In the genomic region with DNA sequence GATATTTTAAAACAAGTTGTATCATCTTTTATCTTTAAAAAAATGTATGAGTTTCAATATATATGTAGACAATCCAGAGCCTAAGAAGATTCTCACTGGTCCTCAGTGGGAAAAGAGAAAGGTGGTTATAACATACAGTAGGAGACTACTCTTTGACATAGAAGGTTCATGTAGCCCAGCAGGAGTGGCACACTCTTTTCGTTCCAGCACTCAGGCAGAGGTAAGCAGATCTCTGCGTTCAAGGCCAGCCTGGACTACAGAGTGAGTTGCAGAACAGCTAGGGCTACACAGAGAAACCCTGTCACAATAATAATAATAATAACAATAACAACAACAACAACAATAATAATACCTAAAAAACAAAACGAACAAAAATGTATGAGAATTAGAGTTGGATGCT, we compare ENCODE assay signal across 31 mouse cellular contexts.
"Had no signal": no experiment of that assay in that cellular context is flagged by ENCODE, and none has a peak within 500 bp of the region (broad histone marks: within the 10 kb centered on the region; RNA-seq: fewer than 3 reads in every experiment).

No protein-coding gene starts in this region.

- DNase-seq: left cerebral cortex, postnatal 4 days; liver; liver, embryonic 13.5 days; liver, postnatal 0 days; lung, adult 18-20 months; lung, adult 2 months; lung, embryonic 14.5 days; lung, postnatal 10 days; lung, postnatal 14 days; lung, postnatal 36 days; lung, postnatal 4 days; midbrain, embryonic 14.5 days had no signal

- H3K4me2 ChIP-seq: limb, embryonic 12.5 days; limb, embryonic 13.5 days; limb, embryonic 15.5 days; liver, embryonic 11.5 days; liver, embryonic 12.5 days; liver, embryonic 13.5 days; liver, embryonic 15.5 days; lung, embryonic 14.5 days; lung, embryonic 15.5 days; midbrain, embryonic 12.5 days; midbrain, embryonic 13.5 days; neural tube, embryonic 12.5 days had no signal

- H3K36me3 ChIP-seq: limb, embryonic 10.5 days; limb, embryonic 13.5 days; limb, embryonic 15.5 days; liver, embryonic 12.5 days; liver, embryonic 13.5 days; liver, embryonic 15.5 days; lung, embryonic 15.5 days; midbrain, embryonic 10.5 days; midbrain, embryonic 12.5 days; midbrain, embryonic 13.5 days; neural tube, embryonic 12.5 days had no signal

- ATAC-seq: liver, embryonic 12.5 days; liver, postnatal 0 days; lung, postnatal 0 days; midbrain, embryonic 13.5 days; midbrain, embryonic 16.5 days had no signal

- H3K9ac ChIP-seq: limb, embryonic 12.5 days; limb, embryonic 13.5 days; limb, embryonic 15.5 days; liver, embryonic 12.5 days; liver, embryonic 13.5 days; liver, embryonic 14.5 days; liver, embryonic 15.5 days; liver, postnatal 0 days; lung, embryonic 14.5 days; lung, embryonic 15.5 days; midbrain, embryonic 12.5 days; midbrain, embryonic 13.5 days; neural tube, embryonic 12.5 days had no signal

- H3K27ac ChIP-seq: left cerebral cortex, adult 2 months; limb, embryonic 10.5 days; limb, embryonic 12.5 days; limb, embryonic 13.5 days; limb, embryonic 15.5 days; liver, embryonic 12.5 days; liver, embryonic 13.5 days; liver, embryonic 14.5 days; liver, embryonic 15.5 days; lung, embryonic 15.5 days; macrophage; midbrain, embryonic 10.5 days; midbrain, embryonic 12.5 days; midbrain, embryonic 13.5 days; neural tube, embryonic 12.5 days had no signal

- H3K27me3 ChIP-seq: limb, embryonic 12.5 days; limb, embryonic 13.5 days; limb, embryonic 15.5 days; liver, embryonic 12.5 days; liver, embryonic 13.5 days; liver, embryonic 15.5 days; lung, embryonic 15.5 days; megakaryocyte, embryonic 14.5 days; midbrain, embryonic 12.5 days; midbrain, embryonic 13.5 days; neural tube, embryonic 12.5 days had no signal

- H3K4me1 ChIP-seq: limb, embryonic 10.5 days; limb, embryonic 15.5 days; midbrain, embryonic 10.5 days; midbrain, embryonic 12.5 days; midbrain, embryonic 13.5 days; neural tube, embryonic 12.5 days had no signal

- H3K4me3 ChIP-seq: left cerebral cortex, adult 2 months; limb, embryonic 10.5 days; limb, embryonic 12.5 days; limb, embryonic 13.5 days; limb, embryonic 15.5 days; liver, embryonic 12.5 days; liver, embryonic 13.5 days; liver, embryonic 15.5 days; lung, embryonic 15.5 days; megakaryocyte, embryonic 14.5 days; midbrain, embryonic 10.5 days; midbrain, embryonic 12.5 days; midbrain, embryonic 13.5 days; myocyte; neural tube, embryonic 12.5 days had no signal

- H3K9me3 ChIP-seq: limb, embryonic 10.5 days; limb, embryonic 12.5 days; limb, embryonic 13.5 days; limb, embryonic 15.5 days; liver, embryonic 12.5 days; liver, embryonic 13.5 days; liver, embryonic 15.5 days; lung, embryonic 15.5 days; megakaryocyte, embryonic 14.5 days; midbrain, embryonic 10.5 days; midbrain, embryonic 12.5 days; midbrain, embryonic 13.5 days; neural tube, embryonic 12.5 days had no signal
